Mouse (Mus musculus) hindbrain, embryonic 14.5 days (tissue): ENCODE data around the gene Atl2. TPM values are rescaled to one million over a fixed set of nuclear protein-coding genes. Genes with fewer than 3 reads are reported as not detected.

Experiments used
- ATAC-seq: fragments of 200-750 bp; cut with Nextera tagmentation; 2 replicates; pipeline ENCODE4 v1.8.0; 2017; ENCODE audit warnings: moderate number of reproducible peaks, mild to moderate bottlenecking, moderate TSS enrichment, moderate library complexity; ENCODE audit not compliant: low FRiP score
- DNase-seq: peaks from one replicate; pipeline ENCODE4 v3.0.0-alpha.2; 2015; ENCODE audit warnings: low spot score
- H3K27ac ChIP-seq: fragments of 300-500 bp; sonication (generic); 2 replicates; pipeline ENCODE4 v1.5.1; 2014; ENCODE audit warnings: mild to moderate bottlenecking, moderate library complexity
- H3K27me3 ChIP-seq: fragments of 300-500 bp; sonication (generic); 2 replicates; pipeline ENCODE4 v1.6.1; 2014; ENCODE audit warnings: mild to moderate bottlenecking, low read length, mixed read lengths; ENCODE audit not compliant: control insufficient read depth, insufficient read depth
- H3K36me3 ChIP-seq: fragments of 300-500 bp; sonication (generic); replicated peaks from 2 replicates; pipeline ENCODE4 v1.6.1; 2014; ENCODE audit not compliant: control insufficient read depth, insufficient read depth
- H3K4me1 ChIP-seq: fragments of 300-500 bp; sonication (generic); replicated peaks from 2 replicates; pipeline ENCODE4 v1.6.1; 2014; ENCODE audit warnings: antibody characterized with exemption, low read length, mixed read lengths; ENCODE audit not compliant: control insufficient read depth, insufficient read depth
- H3K4me2 ChIP-seq: fragments of 300-500 bp; sonication (generic); replicated peaks from 2 replicates; pipeline ENCODE4 v1.6.1; 2014; ENCODE audit warnings: mild to moderate bottlenecking, moderate library complexity
- H3K4me3 ChIP-seq: fragments of 300-500 bp; sonication (generic); replicated peaks from 2 replicates; pipeline ENCODE4 v1.5.1; 2014; ENCODE audit warnings: mild to moderate bottlenecking, low read length
- H3K9ac ChIP-seq: fragments of 300-500 bp; sonication (generic); 2 replicates; pipeline ENCODE4 v1.6.1; 2014
- H3K9me3 ChIP-seq: fragments of 300-500 bp; sonication (generic); 2 replicates; pipeline ENCODE4 v1.6.1; 2016; ENCODE audit warnings: low read length; ENCODE audit not compliant: control insufficient read depth
- WGBS: fragments of 180-500 bp; shearing (Covaris S2); extraction: QIAGEN DNeasy Blood & Tissue Kit; methylation state at CpG from one replicate; pipeline ENCODE4 v1.1.7; 2014; 5-methylcytosine and 5-hydroxymethylcytosine counted together
- polyA plus RNA-seq: library from polyadenylated mRNA; unstranded; fragments of >200 nt; fragmentation: Nextera tagmentation; extraction: Ambion mirVana; gene quantifications from 2 replicates; pipeline ENCODE4 v1.2.1, GENCODE M21; 2014

Gene Atl2
- polyA plus RNA-seq, 1 experiment from 2014 or later, result 39.4 TPM

GRCm38 (mm10) chr17:79816896-79817295 is 79.0 kb downstream of the Atl2 start:
- Histone ChIP-seq H3K4me3 (no peak overlapping the region), H3K36me3 (no peaks in the 10 kb centered on the region), H3K9me3 (no peaks in the 10 kb centered on the region), H3K4me2 (no peak overlapping the region), H3K4me1 (0 out of 2 replicates have a peak, but pooled peaks cover 6% of the 10 kb centered on the region), H3K27ac (no peak overlapping the region), H3K9ac (no peak overlapping the region), H3K27me3 (peaks cover 31% of the 10 kb centered on the region)
- DNase-seq, result no peak
- 73% methylated on average over 6 of the region's 6 CpGs for whole genome bisulfite sequencing
- no peak for ATAC-seq

- no peaks in the 10 kb centered on the region for H3K36me3 ChIP-seq
- no peak overlapping the region for H3K9ac ChIP-seq
- H3K27ac ChIP-seq, result no peak overlapping the region
- no peaks in the 10 kb centered on the region for H3K4me1 ChIP-seq
- H3K27me3 ChIP-seq, result peaks cover 10% of the 10 kb centered on the region; the same call in 1 of the 2 replicates
- H3K4me3 ChIP-seq, result no peak overlapping the region
- no peak for DNase-seq
- 81% methylated on average over 9 of the region's 9 CpGs for WGBS
- H3K9me3 ChIP-seq, result no peaks in the 10 kb centered on the region
- no peak overlapping the region for H3K4me2 ChIP-seq
- ATAC-seq, result no peak
Observed at GRCm38 (mm10) chr17:79810421-79810820, 85.5 kb downstream of the Atl2 start.

DNA sequence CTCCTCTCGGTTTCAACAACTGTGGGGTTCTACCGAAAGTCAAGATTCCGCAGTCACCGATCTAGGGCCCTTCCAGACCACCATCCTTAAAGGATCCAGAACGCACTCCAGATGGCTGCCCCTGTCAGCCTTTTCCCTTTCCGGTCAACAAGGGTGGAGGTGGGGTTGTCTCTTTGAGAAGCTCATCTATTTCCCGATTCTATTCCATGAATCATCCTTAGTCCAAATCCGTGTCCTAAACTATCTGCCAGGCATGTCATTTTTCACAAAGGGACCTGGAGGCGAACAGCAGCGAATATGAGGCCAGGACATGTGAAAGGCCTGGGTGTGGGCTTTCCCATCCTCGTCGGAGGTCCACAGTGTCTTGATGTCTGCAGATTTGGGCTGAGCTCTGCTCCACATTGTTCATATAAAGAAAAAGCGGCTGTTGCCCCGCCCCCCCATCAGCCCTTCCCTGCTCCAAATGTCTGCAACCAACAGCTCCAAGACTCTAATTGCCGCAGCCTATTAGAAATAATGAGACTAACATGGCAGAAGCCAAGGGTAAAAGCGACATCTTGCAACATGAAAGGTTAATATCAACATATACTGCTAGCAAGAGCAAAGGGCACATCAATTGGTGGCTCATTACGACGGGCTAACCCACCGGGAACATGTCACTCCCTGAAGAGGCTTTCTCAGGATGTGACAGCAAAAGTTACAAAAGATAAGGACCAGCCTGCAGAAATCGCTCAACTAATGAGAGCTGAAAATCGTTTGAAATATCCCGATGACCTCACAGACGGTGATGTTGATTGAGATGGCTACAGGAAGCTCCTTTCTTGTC is 86.2 kb downstream of the Atl2 start:
- 75% methylated on average over 23 of the region's 23 CpGs for WGBS
- H3K4me3 ChIP-seq, result no peak overlapping the region
- no peaks in the 10 kb centered on the region for H3K4me1 ChIP-seq
- H3K36me3 ChIP-seq, result no peaks in the 10 kb centered on the region
- H3K9me3 ChIP-seq, result no peaks in the 10 kb centered on the region
- no peak overlapping the region for H3K4me2 ChIP-seq
- no peak for ATAC-seq
- no peak overlapping the region for H3K27ac ChIP-seq
- no peak for DNase-seq
- H3K27me3 ChIP-seq, result peaks cover 7% of the 10 kb centered on the region; the same call in 1 of the 2 replicates
- no peak overlapping the region for H3K9ac ChIP-seq

GRCm38 (mm10) chr17:79807237-79807930 is 88.5 kb downstream of the Atl2 start:
- DNase-seq, result no peak
- Histone ChIP-seq H3K4me1 (no peaks in the 10 kb centered on the region), H3K4me2 (no peak overlapping the region), H3K27ac (no peak overlapping the region), H3K9ac (no peak overlapping the region), H3K27me3 (0 out of 2 replicates have a peak, but pooled peaks cover 3% of the 10 kb centered on the region), H3K36me3 (no peaks in the 10 kb centered on the region), H3K9me3 (no peaks in the 10 kb centered on the region), H3K4me3 (no peak overlapping the region)
- WGBS, result 87% methylated on average over 8 of the region's 8 CpGs
- no peak for ATAC-seq

- Histone ChIP-seq H3K27ac (no peak overlapping the region), H3K36me3 (no peaks in the 10 kb centered on the region), H3K4me2 (no peak overlapping the region), H3K4me1 (no peaks in the 10 kb centered on the region), H3K27me3 (no peaks in the 10 kb centered on the region), H3K9ac (no peak overlapping the region), H3K9me3 (no peaks in the 10 kb centered on the region), H3K4me3 (no peak overlapping the region)
- WGBS, result 78% methylated on average over 2 of the region's 2 CpGs
- DNase-seq (no peak), ATAC-seq (no peak)
Observed at GRCm38 (mm10) chr17:79804747-79805146, 91.2 kb downstream of the Atl2 start.

DNA sequence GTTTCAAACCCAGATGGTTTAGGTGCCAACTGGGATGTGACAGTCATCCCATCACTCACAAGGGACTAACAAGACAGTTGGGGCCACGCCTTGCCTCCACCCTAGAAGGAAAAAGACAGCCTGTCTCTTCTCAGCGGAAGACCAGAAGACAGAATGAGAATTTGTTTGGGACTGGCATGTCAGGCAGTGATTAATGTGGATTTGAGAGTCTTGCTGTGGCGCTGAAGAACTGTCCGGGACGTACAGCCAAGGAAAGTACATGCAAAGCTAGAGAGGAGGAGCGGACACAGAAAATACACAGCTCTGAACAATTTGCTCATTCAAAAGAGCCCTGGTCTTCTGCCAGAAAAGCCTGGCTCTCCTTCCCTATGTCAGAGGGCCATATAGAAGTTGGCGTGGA is 93.9 kb downstream of the Atl2 start:
- Histone ChIP-seq H3K4me3 (no peak overlapping the region), H3K4me2 (no peak overlapping the region), H3K4me1 (no peaks in the 10 kb centered on the region), H3K27me3 (no peaks in the 10 kb centered on the region), H3K36me3 (no peaks in the 10 kb centered on the region), H3K9ac (no peak overlapping the region), H3K9me3 (no peaks in the 10 kb centered on the region), H3K27ac (no peak overlapping the region)
- DNase-seq (peak; percentile 33), ATAC-seq (no peak)
- 70% methylated on average over 7 of the region's 7 CpGs for WGBS

DNA sequence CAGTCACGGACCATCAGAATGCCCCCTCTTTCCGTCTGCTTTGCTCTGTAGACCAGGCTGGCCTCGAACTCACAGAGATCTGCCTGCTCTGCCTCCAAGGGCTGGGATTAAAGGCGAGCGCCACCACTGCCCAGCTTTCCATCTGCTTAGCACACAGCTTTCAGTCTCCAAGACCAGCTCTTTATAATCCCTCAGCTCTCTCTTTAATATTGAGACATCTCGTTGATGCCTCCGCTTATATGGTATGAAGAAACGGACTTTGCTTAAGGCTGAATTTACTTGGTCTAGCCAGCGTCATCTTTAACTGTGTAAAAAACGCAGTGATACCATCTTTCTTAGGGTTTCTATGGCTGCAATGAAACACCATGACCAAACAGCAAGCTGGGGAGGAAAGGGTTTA is 97.1 kb downstream of the Atl2 start:
- H3K27ac ChIP-seq, result no peak overlapping the region
- H3K9ac ChIP-seq, result no peak overlapping the region
- H3K4me1 ChIP-seq, result no peaks in the 10 kb centered on the region
- ATAC-seq, result no peak
- no peak for DNase-seq
- H3K4me3 ChIP-seq, result no peak overlapping the region
- 95% methylated on average over 10 of the region's 10 CpGs for WGBS
- H3K36me3 ChIP-seq, result no peaks in the 10 kb centered on the region
- H3K9me3 ChIP-seq, result no peaks in the 10 kb centered on the region
- H3K4me2 ChIP-seq, result no peak overlapping the region
- no peaks in the 10 kb centered on the region for H3K27me3 ChIP-seq

Other genes starting within 250 kb of the Atl2 start
- 11.9 and 12.4 TPM in 2 replicates for gene Cyp1b1, start 181.1 kb downstream of the Atl2 start, polyA plus RNA-seq
- 62.7 and 75.2 TPM in 2 replicates for gene Hnrnpll, start 166.2 kb upstream of the Atl2 start, polyA plus RNA-seq
- gene Galm, start 231.3 kb upstream of the Atl2 start, polyA plus RNA-seq, result 2.2 and 2.4 TPM in 2 replicates